Comparison of ENCODE assay signal across 12 mouse cellular contexts in the genomic region with DNA sequence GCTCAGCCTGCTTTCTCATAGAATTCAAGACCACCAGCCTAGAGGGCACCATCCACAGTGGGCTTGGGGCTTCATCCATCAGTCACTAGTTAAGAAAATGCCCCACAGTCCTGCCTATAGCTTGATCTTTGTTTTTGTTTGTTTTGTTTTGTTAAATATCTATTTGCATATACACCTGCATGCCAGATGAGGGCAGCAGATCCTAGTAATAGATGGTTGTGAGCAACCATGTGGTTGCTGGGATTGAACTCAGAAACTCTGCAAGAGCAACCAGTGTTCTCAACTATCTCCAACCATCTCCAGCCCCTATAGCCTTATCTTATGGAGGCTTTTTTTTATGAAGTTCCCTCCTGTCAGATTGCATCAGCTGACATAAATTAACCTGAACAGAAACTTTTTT. TPM values are rescaled to one million over a fixed set of nuclear protein-coding genes. Genes with fewer than 3 reads are reported as not detected.
DNase-seq lines count a peak whose midpoint lies in the region; ATAC-seq and TF ChIP-seq lines count a peak whose summit lies in the region.
"Had no signal": no experiment of that assay in that cellular context is flagged by ENCODE, and none has a peak within 500 bp of the region (broad histone marks: within the 10 kb centered on the region; RNA-seq: fewer than 3 reads in every experiment).

No protein-coding gene starts in this region.

- intact Hi-C loops in gastrocnemius, adult 2 months (cut with DNase I): no loop called here

- no peak overlapping the region for H3K4me3 ChIP-seq in gastrocnemius, adult 2 months
- H3K4me3 ChIP-seq in midbrain, embryonic 14.5 days (replicated peaks; ENCODE audit: low read depth, low read length): no peak overlapping the region
- H3K4me3 ChIP-seq in midbrain, embryonic 16.5 days (ENCODE audit: low read depth, low read length): no peak overlapping the region
- H3K4me3 ChIP-seq: embryonic facial prominence, embryonic 15.5 days had no signal

- no peak overlapping the region for H3K9ac ChIP-seq in midbrain, embryonic 14.5 days (replicated peaks; ENCODE audit: low read length)
- no peak overlapping the region for H3K9ac ChIP-seq in midbrain, embryonic 16.5 days (ENCODE audit: low read depth, low read length)
- H3K9ac ChIP-seq: embryonic facial prominence, embryonic 15.5 days had no signal

- H3K27ac ChIP-seq in gastrocnemius, adult 2 months: no peak overlapping the region
- no peak overlapping the region for H3K27ac ChIP-seq in midbrain, embryonic 14.5 days (replicated peaks; ENCODE audit: low read depth, low read length)
- no peak overlapping the region for H3K27ac ChIP-seq in midbrain, embryonic 16.5 days (ENCODE audit: low read length)
- H3K27ac ChIP-seq: embryonic facial prominence, embryonic 15.5 days had no signal

- no peak for DNase-seq in gastrocnemius, adult 2 months
- no peak for DNase-seq in gastrocnemius, postnatal 25 days
- peak; percentile 40 for DNase-seq in midbrain, embryonic 14.5 days
- peak; percentile 53 for DNase-seq in retina, postnatal 1 day
- DNase-seq in frontal cortex, postnatal 14 days (ENCODE audit: low spot score in 2 of 2): no peak
- DNase-seq in lung, postnatal 25 days (ENCODE audit: low spot score): no peak
- DNase-seq: heart, adult 18-20 months; kidney, adult 11 months had no signal

- H3K4me1 ChIP-seq in midbrain, embryonic 14.5 days (ENCODE audit: control insufficient read depth, insufficient read depth, low read length): no peaks in the 10 kb centered on the region
- H3K4me1 ChIP-seq in midbrain, embryonic 16.5 days (ENCODE audit: control insufficient read depth, insufficient read depth, low read length): no peaks in the 10 kb centered on the region
- H3K4me1 ChIP-seq: embryonic facial prominence, embryonic 15.5 days had no signal

- H3K9me3 ChIP-seq in midbrain, embryonic 14.5 days (ENCODE audit: control insufficient read depth, low read length): no peaks in the 10 kb centered on the region
- no peaks in the 10 kb centered on the region for H3K9me3 ChIP-seq in midbrain, embryonic 16.5 days (replicated peaks; ENCODE audit: control insufficient read depth, low read length, poor library complexity, severe bottlenecking)
- H3K9me3 ChIP-seq: embryonic facial prominence, embryonic 15.5 days had no signal

- no peak overlapping the region for H3K4me2 ChIP-seq in midbrain, embryonic 14.5 days (ENCODE audit: low read length)
- H3K4me2 ChIP-seq in midbrain, embryonic 16.5 days (ENCODE audit: low read length): no peak overlapping the region
- H3K4me2 ChIP-seq: embryonic facial prominence, embryonic 15.5 days had no signal

- TF ChIP-seq CTCF in gastrocnemius, adult 2 months (IDR thresholded peaks at IDR 0.05): peak; percentile 56

- ATAC-seq in midbrain, embryonic 14.5 days (ENCODE audit: low FRiP score, low TSS enrichment): no peak
- no peak for ATAC-seq in midbrain, embryonic 16.5 days
- peak; percentile 65 for ATAC-seq in common myeloid progenitor, adult 5-6 weeks (replicated peaks; ENCODE audit: low read depth, poor library complexity, severe bottlenecking)

- peaks cover 69% of the 10 kb centered on the region for H3K36me3 ChIP-seq in midbrain, embryonic 14.5 days (ENCODE audit: control insufficient read depth, insufficient read depth, low read length)
- H3K36me3 ChIP-seq in midbrain, embryonic 16.5 days (ENCODE audit: control insufficient read depth, insufficient read depth, low read length): peaks cover 13% of the 10 kb centered on the region

- H3K27me3 ChIP-seq in midbrain, embryonic 14.5 days (ENCODE audit: control insufficient read depth, insufficient read depth, low read length): no peaks in the 10 kb centered on the region
- no peaks in the 10 kb centered on the region for H3K27me3 ChIP-seq in midbrain, embryonic 16.5 days (ENCODE audit: control insufficient read depth, insufficient read depth, low read depth, low read length)
- H3K27me3 ChIP-seq: embryonic facial prominence, embryonic 15.5 days had no signal

RNA-seq across cellular contexts. Expression of a gene that starts 14.0 kb away (rescaled TPM):
- total RNA-seq in gastrocnemius, adult 2 months (2021): 10 to 100 TPM; 27.0 to 36.3 TPM
- 10 to 100 TPM; 35.0 to 39.6 TPM for total RNA-seq in gastrocnemius, postnatal 25 days (2021)
- 544 and 580 TPM in 2 replicates for polyA plus RNA-seq in midbrain, embryonic 14.5 days (2014; fragmentation: Nextera tagmentation; extraction: Ambion mirVana)
- 505 and 541 TPM in 2 replicates for polyA plus RNA-seq in midbrain, embryonic 16.5 days (2015; fragmentation: Nextera tagmentation; extraction: Ambion mirVana)
- 113 and 135 TPM in 2 replicates for total RNA-seq in common myeloid progenitor, adult 5-6 weeks (2017)

RNA-seq across cellular contexts. Expression of a gene that starts 17.8 kb away (rescaled TPM):
- 1 to 10 TPM; 3.2 to 4.9 TPM for total RNA-seq in gastrocnemius, adult 2 months (2021)
- 1 to 10 TPM; 2.9 to 3.1 TPM for total RNA-seq in gastrocnemius, postnatal 25 days (2021)
- 14.6 and 15.6 TPM in 2 replicates for polyA plus RNA-seq in midbrain, embryonic 14.5 days (2014; fragmentation: Nextera tagmentation; extraction: Ambion mirVana)
- 12.2 and 12.5 TPM in 2 replicates for polyA plus RNA-seq in midbrain, embryonic 16.5 days (2015; fragmentation: Nextera tagmentation; extraction: Ambion mirVana)
- 16.5 and 18.7 TPM in 2 replicates for total RNA-seq in common myeloid progenitor, adult 5-6 weeks (2017)

RNA-seq across cellular contexts. Expression of a gene that starts 41.2 kb away (rescaled TPM):
- not detected for total RNA-seq in gastrocnemius, adult 2 months (2021)
- total RNA-seq in gastrocnemius, postnatal 25 days (2021): not detected
- polyA plus RNA-seq in midbrain, embryonic 14.5 days (2014; fragmentation: Nextera tagmentation; extraction: Ambion mirVana): 0.04 and 0.12 TPM in 2 replicates
- polyA plus RNA-seq in midbrain, embryonic 16.5 days (2015; fragmentation: Nextera tagmentation; extraction: Ambion mirVana): 0.11 and 0.19 TPM in 2 replicates
- 1.9 and 2.8 TPM in 2 replicates for total RNA-seq in common myeloid progenitor, adult 5-6 weeks (2017)
- polyA plus RNA-seq: stomach, embryonic 14.5 days had no signal

Comparison
In these comparisons a context has a peak if more than half of its experiments do, and no peak if none do; other contexts are left out.
1. DNase-seq: peak in midbrain, embryonic 14.5 days (single experiment) and retina, postnatal 1 day (single experiment); none in gastrocnemius, adult 2 months (single experiment), gastrocnemius, postnatal 25 days (single experiment), frontal cortex, postnatal 14 days (0 of 2) and lung, postnatal 25 days (single experiment).